Mouse (Mus musculus): ENCODE measurements around the gene Lrrn4.

Lrrn4 gene

GRCm38 (mm10) chr2:132880844-132881645 lies at the start of gene Lrrn4:
Gene Lrrn4, minus strand, starts transcription at chr2:132880891.
- no peak for DNase-seq (ENCODE audit: low read depth)

- DNase-seq (ENCODE audit: low read depth): no peak
Observed at GRCm38 (mm10) chr2:132928999-132929398, 48.3 kb upstream of the Lrrn4 start.

- no peak for DNase-seq (ENCODE audit: low read depth)
Observed at GRCm38 (mm10) chr2:132927871-132928270, 47.2 kb upstream of the Lrrn4 start.

- DNase-seq (ENCODE audit: low read depth): no peak
Observed at GRCm38 (mm10) chr2:132927298-132927697, 46.6 kb upstream of the Lrrn4 start.

- no peak for DNase-seq (ENCODE audit: low read depth)
Observed at GRCm38 (mm10) chr2:132923290-132924085, 42.8 kb upstream of the Lrrn4 start.

GRCm38 (mm10) chr2:132922076-132922873 lies 41.6 kb upstream of the Lrrn4 start:
- DNase-seq (ENCODE audit: low read depth): no peak

GRCm38 (mm10) chr2:132914785-132915184 lies 34.1 kb upstream of the Lrrn4 start:
- DNase-seq (ENCODE audit: low read depth): no peak

- DNase-seq (ENCODE audit: low read depth): no peak
Observed at GRCm38 (mm10) chr2:132906763-132907162, 26.1 kb upstream of the Lrrn4 start.

GRCm38 (mm10) chr2:132904961-132905360 lies 24.3 kb upstream of the Lrrn4 start:
- no peak for DNase-seq (ENCODE audit: low read depth)

- DNase-seq (ENCODE audit: low read depth): peak; percentile 15
Observed at GRCm38 (mm10) chr2:132903498-132903897, 22.8 kb upstream of the Lrrn4 start.

- DNase-seq (ENCODE audit: low read depth): no peak
Observed at GRCm38 (mm10) chr2:132902056-132902455, 21.4 kb upstream of the Lrrn4 start.

- no peak for DNase-seq (ENCODE audit: low read depth)
Observed at GRCm38 (mm10) chr2:132901636-132902035, 20.9 kb upstream of the Lrrn4 start.

- no peak for DNase-seq (ENCODE audit: low read depth)
Observed at GRCm38 (mm10) chr2:132900596-132900995, 19.9 kb upstream of the Lrrn4 start.

GRCm38 (mm10) chr2:132898211-132898610 lies 17.5 kb upstream of the Lrrn4 start:
- no peak for DNase-seq (ENCODE audit: low read depth)

GRCm38 (mm10) chr2:132893826-132894225 lies 13.1 kb upstream of the Lrrn4 start:
- no peak for DNase-seq (ENCODE audit: low read depth)

- no peak for DNase-seq (ENCODE audit: low read depth)
Observed at GRCm38 (mm10) chr2:132885312-132885711, 4.6 kb upstream of the Lrrn4 start.

- DNase-seq (ENCODE audit: low read depth): no peak
Observed at GRCm38 (mm10) chr2:132884303-132884967, 3.7 kb upstream of the Lrrn4 start.

- DNase-seq (ENCODE audit: low read depth): no peak
Observed at GRCm38 (mm10) chr2:132879261-132880044, 1.2 kb downstream of the Lrrn4 start.

GRCm38 (mm10) chr2:132876991-132877390 lies 3.7 kb downstream of the Lrrn4 start:
- DNase-seq (ENCODE audit: low read depth): no peak

GRCm38 (mm10) chr2:132873657-132874326 lies 6.9 kb downstream of the Lrrn4 start:
- no peak for DNase-seq (ENCODE audit: low read depth)

Measured in fibroblast of lung, adult 2 months (primary cell).